Mouse (Mus musculus) ovary, postnatal 36 days (tissue): Measurements from ENCODE around the gene Zfp69.

ENCODE experiments used
- DNase-seq: peaks from one replicate; pipeline ENCODE4 v3.0.0; 2022; ENCODE audit warnings: low spot score, mixed read lengths

The Zfp69 gene

DNA sequence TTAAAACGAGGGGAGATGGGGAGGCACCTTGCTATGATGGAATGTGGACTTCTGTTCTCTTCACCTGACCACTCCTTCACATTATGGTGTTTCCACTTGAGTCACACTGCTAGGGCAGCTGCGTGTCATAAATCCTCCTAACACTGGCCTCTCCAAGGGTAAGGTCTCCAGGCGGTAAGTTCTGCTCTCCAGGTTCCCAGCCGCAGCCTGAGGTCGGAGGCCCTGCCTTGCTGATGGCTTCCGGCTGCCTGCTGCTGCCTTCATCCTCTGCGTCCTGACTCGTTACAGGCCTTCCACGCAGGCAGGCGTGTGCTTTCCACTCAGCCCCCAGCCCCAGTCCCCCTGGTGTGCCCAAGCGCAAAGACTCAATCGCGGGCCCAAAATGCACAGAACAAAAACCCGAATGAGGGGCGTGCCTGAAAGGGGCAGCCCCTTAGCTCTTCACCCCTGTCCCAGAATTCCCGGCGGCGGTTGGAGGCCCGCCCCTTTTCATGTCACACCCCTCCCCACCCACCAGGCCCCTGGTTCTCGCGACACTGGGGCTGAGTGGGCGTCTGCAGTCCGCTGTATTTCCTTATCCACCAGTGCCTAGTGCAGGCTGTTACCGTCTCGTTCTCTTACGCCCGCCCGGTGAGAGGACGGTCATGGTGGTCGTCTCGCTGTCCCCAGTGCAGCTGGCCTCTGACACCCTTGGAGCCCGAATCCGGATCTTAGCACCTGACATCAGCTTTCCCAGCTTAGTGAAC lies 26.8 kb downstream of the Zfp69 start, which contains the start of gene Exo5:
Gene Exo5, minus strand, starts transcription at position 464 of the 746 bp plus-strand sequence.
- peak; percentile 89 for DNase-seq

DNA sequence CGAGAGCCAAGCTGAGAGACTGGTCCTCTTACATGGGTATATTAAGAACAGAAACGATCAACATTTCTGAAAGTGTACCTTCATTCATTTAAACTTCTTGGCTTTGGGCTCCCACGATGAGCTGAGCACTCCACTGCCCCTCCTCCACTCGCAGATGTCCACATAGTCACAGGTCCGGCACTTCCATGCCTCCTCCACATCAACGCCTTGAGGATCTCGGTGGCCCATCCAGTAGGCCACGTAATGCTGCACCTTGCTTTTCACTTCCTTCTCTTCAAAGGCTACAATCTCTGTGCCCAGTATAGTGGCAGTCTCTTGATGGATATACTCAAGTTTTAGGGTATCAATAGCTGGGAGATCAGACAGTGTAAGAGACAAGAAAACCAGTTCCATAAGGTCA lies 30.0 kb downstream of the Zfp69 start:
- DNase-seq, result no peak

DNA sequence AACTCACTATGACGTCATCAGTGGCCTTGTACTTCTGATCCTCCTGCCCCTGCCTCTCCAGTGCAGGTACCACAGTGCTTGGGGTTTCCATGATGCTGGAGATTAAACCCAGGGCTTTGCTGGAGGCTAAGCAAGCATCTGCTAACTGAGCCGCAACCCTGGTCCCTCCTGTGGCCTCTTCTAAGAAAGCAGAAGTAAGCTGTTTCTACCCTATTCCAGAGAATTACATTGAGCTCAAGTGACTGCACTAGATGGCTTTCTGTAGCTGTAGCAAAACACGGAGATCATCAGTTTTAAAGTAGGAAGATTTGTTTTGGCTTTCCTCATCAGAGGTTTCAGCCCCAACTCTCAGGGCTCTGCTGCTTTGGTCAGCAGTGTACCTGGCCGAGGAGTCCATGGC lies 37.0 kb downstream of the Zfp69 start:
- no peak for DNase-seq

GRCm38 (mm10) chr4:120913861-120914260 lies 37.6 kb downstream of the Zfp69 start:
- DNase-seq, result no peak

- DNase-seq, result no peak
Observed at GRCm38 (mm10) chr4:120913443-120913842, 38.1 kb downstream of the Zfp69 start.

GRCm38 (mm10) chr4:120912866-120913265 lies 38.6 kb downstream of the Zfp69 start:
- DNase-seq, result no peak

DNA sequence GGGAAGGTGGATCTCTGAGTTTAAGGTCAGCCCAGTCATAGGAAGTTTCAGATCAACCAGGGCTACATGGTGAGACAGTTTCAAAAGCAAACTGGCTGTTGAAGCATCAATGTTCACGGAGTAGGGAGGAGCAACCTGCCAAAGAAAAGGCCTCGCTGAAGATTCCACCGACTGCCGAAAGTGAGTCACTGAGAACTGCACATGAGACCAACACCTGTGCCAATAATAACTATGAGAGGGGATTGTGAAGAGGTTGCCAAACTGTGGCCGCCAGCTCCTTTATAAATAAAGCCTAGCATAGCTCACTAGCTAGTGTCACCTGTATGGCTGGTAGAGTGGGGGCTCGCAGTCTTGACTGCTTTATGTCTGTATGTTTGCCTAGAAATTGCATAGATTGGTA lies 40.4 kb downstream of the Zfp69 start:
- DNase-seq, result no peak

DNA sequence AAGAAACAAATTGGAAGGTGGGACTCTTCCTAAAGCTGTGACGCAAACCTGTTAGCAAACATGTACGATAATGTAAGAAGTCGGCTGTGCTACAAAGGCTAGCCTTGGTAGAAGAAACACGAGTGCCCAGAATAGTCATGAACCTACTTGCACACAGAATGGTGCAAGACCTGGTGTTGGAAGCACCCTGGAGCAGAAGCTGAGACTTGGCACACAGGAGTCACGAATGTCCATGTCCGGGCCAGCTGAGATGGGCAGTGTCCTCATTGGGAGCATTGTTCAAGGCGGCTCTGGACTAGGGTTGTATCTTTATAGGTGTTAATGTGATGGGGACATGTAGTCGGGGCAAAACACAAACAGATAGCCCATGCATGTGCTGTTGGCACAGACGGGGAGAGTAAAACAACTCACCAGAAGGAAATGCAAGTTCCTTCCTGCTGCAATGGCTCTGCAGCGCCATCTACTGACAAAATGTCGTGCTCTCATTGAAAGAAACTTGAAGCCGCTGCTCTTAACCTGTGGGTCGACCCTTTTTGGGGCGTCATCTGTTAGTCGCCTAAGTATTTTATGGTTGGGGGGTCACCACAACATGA lies 41.8 kb downstream of the Zfp69 start:
- peak; percentile 27 for DNase-seq

- DNase-seq, result no peak
Observed at GRCm38 (mm10) chr4:120905644-120906043, 45.9 kb downstream of the Zfp69 start.

DNA sequence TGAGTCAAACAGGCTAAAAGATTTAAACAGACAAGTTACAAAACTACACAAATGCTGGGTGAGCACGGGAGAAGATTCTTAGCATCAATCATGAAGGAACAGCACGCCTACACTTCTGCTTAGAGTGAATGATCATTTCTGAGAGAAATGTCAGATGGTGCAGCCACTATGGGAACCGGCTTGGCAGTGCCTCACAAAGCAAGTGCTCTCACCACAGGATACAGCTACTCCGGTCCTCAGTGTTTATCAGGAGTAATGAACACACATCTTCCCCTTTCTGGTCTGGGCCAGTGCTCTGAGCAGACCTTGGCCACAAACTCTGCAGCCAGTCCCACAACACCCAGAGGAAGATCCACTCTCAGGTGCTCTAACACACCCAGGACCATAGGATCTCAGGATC lies 47.0 kb downstream of the Zfp69 start:
- no peak for DNase-seq

GRCm38 (mm10) chr4:120895810-120896584 lies 55.5 kb downstream of the Zfp69 start:
- DNase-seq, result no peak

GRCm38 (mm10) chr4:120895226-120895625 lies 56.3 kb downstream of the Zfp69 start:
- DNase-seq, result peak; percentile 29

DNA sequence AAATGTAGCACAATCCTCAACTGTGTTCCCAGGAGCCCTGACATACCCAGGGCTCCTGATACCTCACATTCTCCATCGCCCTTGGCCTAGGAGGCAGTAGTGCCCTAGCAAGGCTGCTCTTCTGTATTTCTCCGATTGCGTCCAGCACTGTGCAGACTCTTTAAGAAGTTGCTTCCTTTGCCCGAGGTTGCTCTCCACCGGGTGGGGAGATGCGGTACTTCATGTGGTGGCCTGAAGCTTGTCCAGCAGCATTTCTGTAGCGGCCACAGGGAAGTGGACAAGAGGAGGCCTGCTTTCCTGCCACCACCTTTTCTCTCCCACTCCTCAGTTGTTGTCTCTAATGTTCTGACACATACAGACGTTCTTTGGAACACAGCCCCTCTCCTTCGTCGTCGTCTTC lies 56.9 kb downstream of the Zfp69 start:
- DNase-seq, result no peak

GRCm38 (mm10) chr4:120893656-120894401 lies 57.7 kb downstream of the Zfp69 start:
- DNase-seq, result no peak

DNA sequence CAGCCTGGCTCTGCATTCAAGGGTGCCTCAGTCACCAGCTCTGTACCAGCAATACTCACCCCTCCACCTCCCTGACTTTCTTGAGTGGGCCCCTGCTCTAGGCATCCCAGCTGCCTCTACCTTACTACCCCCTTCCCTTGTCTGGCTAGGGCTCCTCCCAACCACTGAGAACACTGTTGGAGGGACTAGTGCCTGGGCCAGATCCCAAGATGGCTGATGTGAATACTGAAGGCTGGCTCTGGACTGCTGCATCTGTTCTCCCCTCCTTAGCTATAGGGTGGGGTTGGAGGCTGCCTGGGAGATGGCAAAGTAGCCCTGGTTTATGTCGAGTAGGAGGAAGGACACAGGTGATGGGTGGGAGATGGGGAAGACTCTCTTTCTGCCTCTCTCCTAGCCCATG lies 59.0 kb downstream of the Zfp69 start:
- no peak for DNase-seq

GRCm38 (mm10) chr4:120891960-120892359 lies 59.5 kb downstream of the Zfp69 start:
- DNase-seq, result no peak

- DNase-seq, result no peak
Observed at GRCm38 (mm10) chr4:120890754-120891440, 60.6 kb downstream of the Zfp69 start.

- no peak for DNase-seq
Observed at GRCm38 (mm10) chr4:120888884-120889283, 62.6 kb downstream of the Zfp69 start.

DNA sequence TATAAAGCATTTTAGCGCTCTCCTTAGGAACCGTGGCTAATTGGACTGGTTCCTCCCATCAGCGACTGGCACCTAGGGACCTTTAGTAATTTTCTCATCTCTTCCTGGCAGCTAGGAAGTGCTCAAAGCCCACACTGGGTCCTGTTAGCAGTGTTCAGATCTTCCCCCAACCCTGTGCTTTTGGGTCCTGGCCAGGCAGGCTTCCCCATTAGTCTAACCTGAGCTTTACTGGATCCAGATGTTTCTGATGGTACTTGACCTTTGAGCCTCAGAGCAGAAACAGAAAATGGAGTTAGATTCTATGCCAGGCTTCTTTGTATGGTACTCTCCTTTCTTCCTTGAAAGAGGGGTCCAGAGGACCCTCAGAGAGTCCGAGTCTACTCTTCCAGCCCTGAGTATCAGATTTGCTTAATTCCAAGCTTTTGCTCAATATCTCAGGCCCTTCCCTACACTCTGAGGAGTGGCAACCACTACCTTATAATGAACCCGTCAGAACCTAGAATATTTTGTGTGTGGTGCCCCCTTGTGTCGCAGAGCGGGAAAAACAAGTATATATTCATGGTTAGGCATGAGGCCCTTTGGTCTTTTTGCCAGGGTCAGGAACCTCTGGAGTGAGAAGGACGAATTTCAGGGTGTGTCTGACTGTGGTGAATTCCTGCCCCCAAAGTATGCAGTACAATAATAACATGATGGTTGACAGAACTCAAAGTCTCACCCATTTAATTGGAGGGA lies 64.0 kb downstream of the Zfp69 start:
- DNase-seq, result peak; percentile 29

- DNase-seq, result no peak
Observed at GRCm38 (mm10) chr4:120886811-120887210, 64.7 kb downstream of the Zfp69 start.

- no peak for DNase-seq
Observed at GRCm38 (mm10) chr4:120886131-120886530, 65.4 kb downstream of the Zfp69 start.
